Mouse (Mus musculus): ENCODE data around the gene Pcsk4. TPM values are rescaled to one million over a fixed set of nuclear protein-coding genes. Genes with fewer than 3 reads are reported as not detected.
"Not testable (repeated sequence)": the region's sequence is repeated elsewhere in the genome, so short reads cannot be mapped to it uniquely, and the experiment has no call there.

Gene Pcsk4
- polyA plus RNA-seq, 1 experiment from 2014 or later = 3.0 TPM

DNA sequence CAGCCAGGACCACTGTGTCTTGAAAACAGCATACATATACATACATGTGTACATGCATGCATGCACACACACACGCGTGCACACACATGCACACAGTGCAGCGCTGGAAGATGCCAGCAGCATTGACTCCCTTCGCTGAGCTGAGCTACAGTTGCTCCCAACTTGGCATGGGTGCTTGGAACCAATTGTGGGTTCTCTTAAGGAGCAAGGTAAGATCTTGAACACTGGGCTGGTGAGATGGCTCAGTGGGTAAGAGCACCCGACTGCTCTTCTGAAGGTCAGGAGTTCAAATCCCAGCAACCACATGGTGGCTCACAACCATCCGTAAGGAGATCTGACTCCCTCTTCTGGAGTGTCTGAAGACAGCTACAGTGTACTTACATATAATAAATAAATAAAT, 16.6 kb upstream of the Pcsk4 start:
- Histone ChIP-seq H3K4me1 (peaks cover 34% of the 10 kb centered on the region), H3K27me3 (peaks cover 99% of the 10 kb centered on the region)
- not testable (repeated sequence) for H3K9me3 ChIP-seq (replicated peaks); H3K9ac ChIP-seq; H3K4me2 ChIP-seq; H3K27ac ChIP-seq; ATAC-seq; H3K4me3 ChIP-seq; H3K36me3 ChIP-seq (ENCODE audit: poor library complexity, severe bottlenecking)
- WGBS = 78% methylated on average over 6 of the region's 6 CpGs

DNA sequence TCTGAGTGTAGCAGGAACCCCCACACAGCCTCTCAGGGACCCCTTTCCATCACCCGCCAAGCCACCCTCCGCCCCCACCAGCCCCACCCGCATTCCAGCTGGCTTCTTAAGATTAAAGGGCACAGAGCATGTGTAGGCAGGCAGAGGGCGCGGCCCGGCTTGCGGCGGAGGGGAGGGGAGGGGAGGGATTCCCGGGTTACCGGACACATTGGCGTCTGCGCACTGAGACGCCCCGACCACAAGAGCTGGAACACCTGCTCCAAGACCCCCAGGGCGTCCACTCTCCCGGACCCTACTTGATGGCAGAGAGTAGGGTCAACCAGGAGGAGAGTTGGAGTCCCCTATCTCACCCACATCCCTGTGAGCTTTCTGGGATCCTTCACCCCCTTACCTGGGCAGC, 15.8 kb upstream of the Pcsk4 start:
- Histone ChIP-seq H3K9ac (no peak overlapping the region), H3K4me1 (peaks cover 39% of the 10 kb centered on the region), H3K4me3 (no peak overlapping the region), H3K27me3 (peaks cover 99% of the 10 kb centered on the region), H3K4me2 (no peak overlapping the region), H3K36me3 (ENCODE audit: poor library complexity, severe bottlenecking) (no peaks in the 10 kb centered on the region), H3K27ac (no peak overlapping the region), H3K9me3 (replicated peaks) (no peaks in the 10 kb centered on the region)
- no peak for ATAC-seq
- 3% methylated on average over 13 of the region's 16 CpGs for WGBS

DNA sequence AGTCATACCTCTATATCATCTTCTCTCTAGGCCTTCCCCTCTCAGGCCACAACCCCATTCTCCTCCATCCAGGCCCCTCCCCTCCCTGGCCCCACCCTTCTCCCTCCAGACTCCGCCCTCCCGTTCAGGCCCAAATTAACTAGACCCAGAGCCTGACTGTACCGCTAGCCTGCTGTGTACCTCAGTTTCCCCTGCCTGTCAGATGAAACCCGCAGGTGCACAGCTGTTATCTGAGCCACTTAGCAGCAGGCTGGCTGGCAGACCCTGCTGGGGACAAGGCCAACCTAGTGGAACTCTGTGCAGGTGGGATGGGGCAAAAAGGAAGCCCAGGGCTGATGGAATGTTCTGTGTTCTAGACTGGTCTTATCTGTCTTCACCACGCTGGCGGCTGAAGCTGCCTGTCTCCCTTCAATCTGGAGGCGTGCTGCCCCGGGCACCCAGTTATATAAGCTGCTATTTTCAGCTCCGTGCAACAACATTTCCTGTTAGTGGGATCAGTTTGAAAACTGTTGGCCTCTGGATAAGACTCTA, 14.9 kb upstream of the Pcsk4 start:
- 40% methylated on average over 9 of the region's 9 CpGs for WGBS
- ATAC-seq = no peak
- no peak overlapping the region for H3K9ac ChIP-seq
- H3K27me3 ChIP-seq = peaks cover 97% of the 10 kb centered on the region
- no peaks in the 10 kb centered on the region for H3K36me3 ChIP-seq (ENCODE audit: poor library complexity, severe bottlenecking)
- peaks cover 39% of the 10 kb centered on the region for H3K4me1 ChIP-seq
- H3K4me2 ChIP-seq = no peak overlapping the region
- H3K27ac ChIP-seq = no peak overlapping the region
- H3K9me3 ChIP-seq (replicated peaks) = no peaks in the 10 kb centered on the region
- no peak overlapping the region for H3K4me3 ChIP-seq

DNA sequence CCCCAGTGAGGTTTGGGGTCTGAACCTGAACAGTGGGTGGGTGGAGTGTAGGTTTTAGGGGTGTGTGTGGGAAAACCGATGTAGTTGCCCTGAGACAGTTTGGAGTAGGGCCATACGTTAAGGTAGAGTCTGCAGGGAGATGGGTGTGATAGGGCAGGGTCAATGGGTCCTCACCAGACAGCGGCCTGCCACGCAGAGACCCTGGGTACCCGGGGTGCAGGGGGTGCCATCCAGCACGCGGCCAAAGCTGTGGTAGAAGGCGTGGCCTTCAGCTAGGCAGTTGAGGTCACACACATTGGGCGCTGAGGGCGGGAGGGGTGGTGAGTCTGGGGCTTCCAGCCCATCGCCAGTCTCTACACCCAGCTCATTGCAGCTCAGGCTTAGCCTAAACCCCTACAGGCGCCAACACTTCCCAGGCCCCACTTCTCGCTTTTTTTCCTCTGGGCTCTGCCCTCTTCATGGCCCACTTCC, 14.2 kb upstream of the Pcsk4 start:
- peak overlapping the region; percentile 53 for H3K4me2 ChIP-seq
- peaks cover 90% of the 10 kb centered on the region for H3K27me3 ChIP-seq
- no peak overlapping the region for H3K9ac ChIP-seq
- WGBS = 31% methylated on average over 13 of the region's 13 CpGs
- ATAC-seq = peak; percentile 13; the same call in 1 of the 2 replicates
- H3K36me3 ChIP-seq (ENCODE audit: poor library complexity, severe bottlenecking) = no peaks in the 10 kb centered on the region
- H3K27ac ChIP-seq = no peak overlapping the region
- H3K4me3 ChIP-seq = peak overlapping the region; percentile 30
- no peaks in the 10 kb centered on the region for H3K9me3 ChIP-seq (replicated peaks)
- H3K4me1 ChIP-seq = peaks cover 33% of the 10 kb centered on the region

DNA sequence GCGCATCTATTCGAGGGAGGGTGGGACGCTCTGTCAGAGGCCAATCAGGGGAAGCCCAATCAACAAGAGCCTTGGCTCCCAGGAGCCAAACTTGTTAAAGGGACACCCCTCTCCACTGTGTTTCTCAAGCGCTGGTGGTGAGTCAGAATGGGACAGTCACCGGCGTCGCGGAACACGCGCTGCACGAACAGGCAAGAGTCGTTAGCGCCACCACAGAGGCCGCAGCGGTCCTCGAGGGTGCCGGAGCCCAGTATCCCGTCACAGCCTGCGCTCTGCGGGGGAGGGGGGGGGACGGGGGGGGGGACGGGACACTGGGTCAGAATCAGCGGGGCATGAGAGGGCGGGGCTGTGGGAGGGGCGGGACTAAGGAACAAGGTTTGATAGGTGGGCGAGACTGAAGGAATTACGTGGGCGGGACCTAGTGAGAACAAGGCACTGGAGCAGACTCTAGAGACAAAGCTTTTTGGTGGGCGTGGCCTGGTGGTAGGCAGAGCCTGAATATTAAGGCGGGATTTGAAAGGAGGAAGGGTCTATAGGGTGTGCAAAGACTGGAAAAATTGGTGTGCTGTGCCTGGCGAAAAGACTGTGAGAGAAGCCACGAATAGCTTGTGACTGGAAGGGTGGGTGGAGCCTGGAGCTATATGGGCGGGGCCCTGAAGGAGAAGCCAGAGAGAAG, 13.6 kb upstream of the Pcsk4 start:
- Histone ChIP-seq H3K4me1 (peaks cover 28% of the 10 kb centered on the region), H3K4me2 (peak overlapping the region; percentile 53), H3K27me3 (peaks cover 84% of the 10 kb centered on the region), H3K9ac (peak overlapping the region; percentile 0; the same call in 1 of the 2 replicates), H3K4me3 (peak overlapping the region; percentile 30), H3K9me3 (replicated peaks) (no peaks in the 10 kb centered on the region), H3K36me3 (ENCODE audit: poor library complexity, severe bottlenecking) (no peaks in the 10 kb centered on the region), H3K27ac (no peak overlapping the region)
- peak; percentile 75 for ATAC-seq
- under 1% methylated on average over 28 of the region's 33 CpGs for WGBS

DNA sequence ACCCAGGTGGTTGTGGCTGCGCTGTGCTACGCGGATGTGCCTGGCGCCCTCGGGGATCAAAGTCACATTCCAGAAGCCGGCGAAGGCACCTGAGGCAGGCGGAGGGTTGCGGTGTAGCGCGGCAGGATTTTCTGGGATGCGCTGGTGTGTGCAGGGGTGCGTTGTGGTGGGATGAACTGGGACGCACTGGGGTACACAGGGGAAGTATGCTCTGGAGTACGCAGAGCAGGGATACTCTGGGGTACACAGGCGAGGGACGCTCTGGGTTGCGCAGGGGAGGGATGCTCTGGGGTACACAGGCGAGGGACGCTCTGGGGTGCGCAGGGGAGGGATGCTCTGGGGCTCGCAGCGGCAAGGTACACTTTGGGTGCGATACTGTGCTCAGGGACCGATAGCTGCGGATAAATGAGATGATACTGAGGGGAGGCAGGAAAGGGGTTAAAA, 13.0 kb upstream of the Pcsk4 start:
- ATAC-seq = no peak
- Histone ChIP-seq H3K9ac (peak overlapping the region; percentile 0; the same call in 1 of the 2 replicates), H3K4me2 (peak overlapping the region; percentile 53)

DNA sequence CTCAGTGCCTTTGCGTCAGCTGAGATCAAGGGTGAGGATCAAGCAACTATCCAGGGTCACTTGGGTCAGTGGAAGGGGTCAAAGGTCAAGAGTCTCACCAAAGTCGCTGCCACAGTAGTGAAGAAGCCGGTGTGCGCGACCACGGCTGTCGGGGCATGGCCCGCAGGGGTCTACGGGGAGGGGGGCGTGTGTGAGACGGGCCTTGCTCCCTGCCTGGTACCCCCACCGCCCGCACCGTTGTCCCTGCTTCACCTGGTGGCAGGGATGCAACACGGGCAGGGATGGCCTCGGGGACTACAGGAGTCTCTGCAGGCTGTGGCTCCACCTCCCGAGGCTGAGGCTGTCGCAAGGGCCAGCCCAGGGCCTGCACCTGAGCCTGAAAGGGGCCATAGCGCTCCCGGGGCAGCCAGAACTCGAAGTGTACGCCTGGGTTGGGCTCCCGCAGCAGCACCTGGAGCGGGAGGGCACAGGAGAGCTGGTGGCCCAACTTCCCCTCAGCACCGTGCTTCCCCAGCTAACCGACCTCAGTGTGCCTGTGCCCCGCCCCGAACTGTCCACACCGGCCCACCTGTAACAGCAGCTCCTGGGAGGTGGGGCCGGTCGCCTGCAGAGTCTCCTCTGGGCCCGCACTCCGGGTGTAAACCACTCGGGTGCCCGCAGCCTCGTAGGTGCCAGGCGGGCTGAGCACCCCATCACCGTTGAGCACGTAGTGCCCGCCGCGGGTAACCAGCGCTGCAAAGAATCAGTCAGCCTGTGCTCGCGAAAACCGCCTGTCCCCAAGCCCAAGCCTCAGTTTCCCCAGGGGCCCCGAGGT, 12.4 kb upstream of the Pcsk4 start:
- H3K9me3 ChIP-seq (replicated peaks) = no peaks in the 10 kb centered on the region
- no peaks in the 10 kb centered on the region for H3K36me3 ChIP-seq (ENCODE audit: poor library complexity, severe bottlenecking)
- 2% methylated on average over 46 of the region's 47 CpGs for WGBS
- H3K4me2 ChIP-seq = peak overlapping the region; percentile 53
- H3K4me1 ChIP-seq = peaks cover 28% of the 10 kb centered on the region
- no peak overlapping the region for H3K27ac ChIP-seq
- H3K9ac ChIP-seq = peak overlapping the region; percentile 0; the same call in 1 of the 2 replicates
- H3K4me3 ChIP-seq = peak overlapping the region; percentile 30
- H3K27me3 ChIP-seq = peaks cover 72% of the 10 kb centered on the region
- no peak for ATAC-seq

More for the DNA sequence above, 13.0 kb upstream of the Pcsk4 start:
- Histone ChIP-seq H3K27ac (no peak overlapping the region), H3K27me3 (peaks cover 78% of the 10 kb centered on the region), H3K4me3 (peak overlapping the region; percentile 30), H3K4me1 (peaks cover 28% of the 10 kb centered on the region), H3K36me3 (ENCODE audit: poor library complexity, severe bottlenecking) (no peaks in the 10 kb centered on the region), H3K9me3 (replicated peaks) (no peaks in the 10 kb centered on the region)
- WGBS = 2% methylated on average over 26 of the region's 26 CpGs

DNA sequence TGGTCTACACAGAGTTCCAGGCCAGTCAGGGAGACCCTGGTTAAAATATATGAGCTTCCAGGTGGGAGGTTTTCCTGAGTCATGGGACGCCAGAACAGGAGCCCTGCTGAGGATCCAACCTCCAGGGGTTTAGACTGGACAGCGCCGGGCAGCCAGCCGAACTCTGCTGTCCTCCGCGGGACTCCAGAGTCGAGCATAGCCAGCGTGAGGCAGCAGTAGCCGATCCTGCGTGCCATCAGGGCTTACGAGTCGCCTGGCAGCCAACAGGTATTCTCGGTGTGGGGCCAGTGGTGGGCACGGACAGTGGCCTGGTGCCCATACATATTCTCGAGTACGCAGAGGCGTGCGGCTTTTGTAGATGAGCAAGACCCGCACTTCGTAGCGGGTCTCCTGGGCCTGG, 11.7 kb upstream of the Pcsk4 start:
- no peaks in the 10 kb centered on the region for H3K36me3 ChIP-seq (ENCODE audit: poor library complexity, severe bottlenecking)
- no peak overlapping the region for H3K27ac ChIP-seq
- H3K4me3 ChIP-seq = no peak overlapping the region
- ATAC-seq = no peak
- peaks cover 28% of the 10 kb centered on the region for H3K4me1 ChIP-seq
- peaks cover 66% of the 10 kb centered on the region for H3K27me3 ChIP-seq
- H3K4me2 ChIP-seq = no peak overlapping the region
- no peak overlapping the region for H3K9ac ChIP-seq
- H3K9me3 ChIP-seq (replicated peaks) = no peaks in the 10 kb centered on the region
- WGBS = 11% methylated on average over 21 of the region's 21 CpGs

DNA sequence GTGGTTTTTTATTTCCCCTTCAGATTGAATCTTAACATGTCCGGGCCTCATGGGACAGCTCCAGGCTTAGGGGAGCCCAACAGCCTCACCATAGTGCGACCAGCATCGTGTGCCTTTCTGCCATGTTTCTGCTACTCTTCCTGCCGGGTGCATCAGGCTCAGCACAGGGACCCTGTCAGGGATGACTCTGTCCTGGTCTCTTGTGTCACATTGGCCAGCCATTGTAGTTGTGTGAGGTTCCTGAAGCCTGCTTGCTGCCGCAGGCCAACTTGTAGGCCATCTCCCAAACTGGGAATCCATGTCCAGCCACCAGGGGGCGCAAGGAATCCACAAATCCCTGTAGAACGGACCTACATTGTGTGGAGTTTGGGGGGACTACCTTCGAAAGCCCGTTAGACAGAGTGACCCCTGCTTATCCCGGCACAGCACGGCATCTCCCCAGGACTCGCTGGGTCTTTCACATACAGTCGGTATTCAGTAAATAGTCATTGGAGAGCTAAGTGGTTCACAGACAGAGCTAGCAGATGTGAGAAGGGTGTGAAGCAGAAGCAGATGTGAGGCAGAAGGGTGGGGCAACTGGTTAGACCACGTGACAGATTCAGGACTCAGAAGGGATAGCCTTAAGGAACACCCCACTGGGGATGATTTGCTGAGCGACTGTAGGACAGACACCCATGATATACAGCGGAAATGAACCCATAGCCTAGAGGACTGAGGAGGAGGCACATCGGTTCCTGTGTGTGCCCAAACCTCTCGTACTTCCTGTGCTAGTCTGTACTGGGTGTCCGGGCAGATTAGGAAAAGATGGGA, 10.8 kb upstream of the Pcsk4 start:
- Histone ChIP-seq H3K27me3 (peaks cover 57% of the 10 kb centered on the region), H3K9ac (no peak overlapping the region), H3K4me1 (peaks cover 28% of the 10 kb centered on the region), H3K4me3 (no peak overlapping the region), H3K9me3 (replicated peaks) (no peaks in the 10 kb centered on the region), H3K4me2 (0 out of 2 replicates have a peak overlapping the region, but pooled peaks have one; percentile 0), H3K27ac (no peak overlapping the region), H3K36me3 (ENCODE audit: poor library complexity, severe bottlenecking) (no peaks in the 10 kb centered on the region)
- ATAC-seq = peak; percentile 17
- 21% methylated on average over 19 of the region's 19 CpGs for WGBS

DNA sequence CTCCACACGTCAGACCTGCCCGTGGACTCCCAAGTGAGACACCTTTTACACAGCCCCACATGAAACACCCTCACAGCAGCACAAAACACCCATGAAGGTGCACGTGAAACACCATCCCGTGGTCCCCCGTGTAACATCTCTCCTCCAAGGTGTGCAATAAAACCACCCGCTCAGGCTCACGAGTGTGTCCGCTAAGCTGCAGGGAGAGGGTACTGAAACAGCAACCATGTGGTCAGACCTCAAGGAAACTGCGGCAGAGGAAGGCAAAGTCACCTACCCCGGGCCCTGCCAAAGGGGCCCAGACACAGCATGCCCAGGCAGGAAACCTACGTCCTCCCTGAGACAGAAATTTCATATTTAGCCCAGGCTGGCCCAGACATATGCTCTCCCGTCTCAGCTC, 7.0 kb upstream of the Pcsk4 start:
- no peaks in the 10 kb centered on the region for H3K9me3 ChIP-seq (replicated peaks)
- 0 out of 2 replicates have a peak, but pooled peaks cover 4% of the 10 kb centered on the region for H3K4me1 ChIP-seq
- no peak overlapping the region for H3K27ac ChIP-seq
- 89% methylated on average over 12 of the region's 12 CpGs for WGBS
- H3K9ac ChIP-seq = no peak overlapping the region
- no peak overlapping the region for H3K4me2 ChIP-seq
- H3K36me3 ChIP-seq (ENCODE audit: poor library complexity, severe bottlenecking) = no peaks in the 10 kb centered on the region
- H3K4me3 ChIP-seq = no peak overlapping the region
- ATAC-seq = no peak
- peaks cover 30% of the 10 kb centered on the region for H3K27me3 ChIP-seq

DNA sequence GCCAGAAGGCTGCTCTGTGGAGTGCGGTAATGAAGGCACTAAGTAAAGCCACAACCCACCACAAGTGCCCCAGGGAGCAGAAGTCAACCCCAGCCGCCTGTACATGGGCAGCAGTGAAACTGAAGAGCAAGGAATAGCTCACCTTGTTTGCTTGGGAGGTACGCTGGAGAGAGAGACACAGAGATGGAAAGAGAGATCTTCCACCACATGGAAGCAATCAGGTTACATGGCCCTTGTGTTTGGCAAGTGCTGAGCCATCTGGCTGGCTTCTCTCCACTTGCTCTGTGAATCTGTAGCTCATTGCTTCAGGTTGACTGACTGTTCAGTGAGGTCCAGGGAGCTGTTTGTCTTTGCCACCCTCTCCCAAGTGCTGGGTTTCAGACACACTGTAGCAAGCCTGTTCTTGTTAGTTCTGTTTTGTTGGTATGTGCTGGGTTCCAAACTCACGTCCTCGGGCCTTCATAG, 3.3 kb upstream of the Pcsk4 start:
- Histone ChIP-seq H3K9ac (no peak overlapping the region), H3K4me1 (peaks cover 11% of the 10 kb centered on the region), H3K36me3 (ENCODE audit: poor library complexity, severe bottlenecking) (no peaks in the 10 kb centered on the region), H3K4me3 (no peak overlapping the region), H3K9me3 (replicated peaks) (no peaks in the 10 kb centered on the region), H3K27me3 (peaks cover 18% of the 10 kb centered on the region), H3K27ac (no peak overlapping the region), H3K4me2 (no peak overlapping the region)
- WGBS = 90% methylated on average over 5 of the region's 5 CpGs
- ATAC-seq = no peak
